Mouse (Mus musculus) embryonic fibroblast, embryonic 13.5 days (primary cell): Measurements from ENCODE around the gene Eif2a. TPM values are rescaled to one million over a fixed set of nuclear protein-coding genes. Genes with fewer than 3 reads are reported as not detected.
"Not testable (repeated sequence)": the region's sequence is repeated elsewhere in the genome, so short reads cannot be mapped to it uniquely, and the experiment has no call there.

ENCODE experiments used
- H3K27ac ChIP-seq: 2 replicates; pipeline ENCODE4 v1.5.1; 2012; ENCODE audit warnings: low read length, control low read depth, inconsistent platforms; ENCODE audit not compliant: insufficient read depth
- H3K4me1 ChIP-seq: 2 replicates; pipeline ENCODE4 v1.6.1; 2011; ENCODE audit warnings: low read length; ENCODE audit not compliant: control insufficient read depth, insufficient read depth
- H3K4me3 ChIP-seq: 2 replicates; pipeline ENCODE4 v1.5.1; 2011; ENCODE audit warnings: mild to moderate bottlenecking, control low read depth, low read length; ENCODE audit not compliant: insufficient read depth
- CTCF ChIP-seq: IDR thresholded peaks from 2 replicates; pipeline ENCODE4 v1.5.1; 2011; ENCODE audit warnings: mild to moderate bottlenecking, control low read depth, low read length, moderate library complexity, borderline replicate concordance; ENCODE audit not compliant: insufficient read depth
- POLR2A ChIP-seq: IDR thresholded peaks from 2 replicates; pipeline ENCODE4 v1.6.1; 2011; ENCODE audit warnings: low read depth, mild to moderate bottlenecking, control low read depth, low read length, moderate library complexity
- polyA plus RNA-seq: library from polyadenylated mRNA; stranded (reverse); fragments of >200 nt; gene quantifications from 2 replicates; pipeline ENCODE4 v1.2.4, GENCODE M21; 2011; ENCODE audit warnings: low read depth; ENCODE audit not compliant: missing spikeins, insufficient read length

The Eif2a gene
- polyA plus RNA-seq, 1 experiment: 107 TPM

DNA sequence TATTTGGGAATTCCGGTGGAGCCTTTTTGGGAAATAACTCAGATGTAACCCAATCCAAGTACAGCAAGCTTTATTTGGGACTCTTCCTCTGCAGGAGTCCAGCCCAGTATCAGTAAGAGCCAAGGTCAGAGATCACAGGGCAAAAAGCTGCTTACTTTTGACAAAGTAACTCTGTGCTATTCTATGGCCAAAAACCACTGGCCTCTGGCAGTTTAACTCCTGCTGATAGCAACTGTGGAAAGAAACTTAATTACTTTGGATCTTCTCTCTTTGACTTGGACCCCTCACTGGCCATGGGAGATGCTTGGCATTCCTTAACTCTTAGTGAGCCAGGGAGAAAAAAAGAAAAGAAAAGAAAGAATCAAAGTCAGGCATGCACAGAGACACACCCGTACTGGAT lies 35.8 kb downstream of the Eif2a start:
- Histone ChIP-seq H3K27ac (peak overlapping the region; percentile 36; the same call in 1 of the 2 replicates), H3K4me3 (no peak overlapping the region), H3K4me1 (peaks cover 5% of the 10 kb centered on the region)
- TF ChIP-seq CTCF (no peak), POLR2A (no peak)

GRCm38 (mm10) chr3:58570821-58571220 lies 45.2 kb downstream of the Eif2a start:
- Histone ChIP-seq H3K4me1 (no peaks in the 10 kb centered on the region), H3K4me3 (no peak overlapping the region), H3K27ac (no peak overlapping the region)
- TF ChIP-seq POLR2A: no peak
- no peak for TF ChIP-seq CTCF

DNA sequence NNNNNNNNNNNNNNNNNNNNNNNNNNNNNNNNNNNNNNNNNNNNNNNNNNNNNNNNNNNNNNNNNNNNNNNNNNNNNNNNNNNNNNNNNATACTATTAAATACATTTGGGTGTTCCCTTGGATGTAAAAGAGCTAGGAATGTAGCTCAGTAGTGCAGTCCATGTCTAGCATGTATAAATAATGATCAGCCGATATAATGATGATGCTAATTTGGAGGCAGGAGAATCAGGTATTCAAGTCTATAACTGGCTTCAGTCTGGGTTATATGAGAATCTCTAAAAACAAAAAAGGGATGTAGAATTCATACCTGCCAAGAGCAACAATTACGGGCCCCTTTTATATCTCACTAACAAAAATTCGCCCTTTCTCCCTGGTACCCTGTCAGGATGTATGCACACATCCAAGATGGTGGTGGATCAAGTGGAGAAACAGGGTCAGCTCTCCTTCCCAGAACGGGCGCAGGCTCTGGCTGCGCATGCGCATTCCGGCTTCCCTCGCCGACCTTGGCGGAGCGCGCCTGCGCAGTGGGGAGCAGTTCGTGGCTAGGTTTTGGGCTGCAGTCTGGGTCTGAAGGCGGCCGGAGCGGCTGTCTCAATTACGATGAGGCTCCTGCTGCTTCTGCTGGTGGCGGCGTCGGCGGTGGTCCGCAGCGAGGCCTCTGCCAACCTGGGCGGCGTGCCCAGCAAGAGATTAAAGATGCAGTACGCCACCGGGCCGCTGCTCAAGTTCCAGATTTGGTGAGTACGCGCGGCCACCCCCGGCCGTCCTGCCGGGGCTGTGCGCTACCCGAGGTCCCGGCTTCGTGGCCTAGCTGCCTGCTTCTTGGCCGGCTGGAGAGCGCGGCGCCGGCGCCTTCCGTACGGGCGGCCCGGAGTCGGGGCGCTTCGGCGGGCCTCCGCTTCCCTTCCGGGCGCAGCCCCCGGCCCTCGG lies 50.8 kb downstream of the Eif2a start, which contains the start of gene Selenot:
Selenot (plus strand) TSS at position 500 of the 930 bp plus-strand sequence.
- Histone ChIP-seq H3K4me3 (peak within 1 kb of the TSS; percentile 95), H3K27ac (peak within 1 kb of the TSS; percentile 79), H3K4me1 (peaks cover 4% of the 10 kb centered on the region; the same call in 1 of the 2 replicates)
- TF ChIP-seq CTCF: no peak
- peak; percentile 99 for TF ChIP-seq POLR2A

DNA sequence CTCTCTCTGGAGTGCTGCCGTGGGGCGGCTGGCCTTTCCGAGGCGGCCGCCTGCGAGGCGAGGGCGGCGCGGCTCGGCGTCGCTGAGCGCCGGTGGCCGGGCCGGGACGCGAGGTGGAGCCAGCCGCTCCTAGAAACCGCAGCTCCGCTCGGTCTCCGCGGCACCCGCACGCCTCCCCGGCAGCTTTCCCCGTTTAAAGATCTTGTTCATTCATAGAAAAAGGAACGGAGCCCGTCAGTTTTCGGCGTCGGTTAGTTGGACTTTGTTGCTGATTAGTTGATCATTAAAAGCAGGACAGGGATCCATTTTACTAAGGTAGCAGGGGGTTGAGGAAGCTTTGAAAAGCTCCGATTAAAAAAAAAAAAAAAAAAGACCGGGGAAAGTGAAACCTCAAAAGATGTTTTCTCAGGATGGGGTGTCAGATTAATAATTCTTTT lies 51.5 kb downstream of the Eif2a start:
- H3K27ac ChIP-seq: peak overlapping the region; percentile 79
- peaks cover 7% of the 10 kb centered on the region; the same call in 1 of the 2 replicates for H3K4me1 ChIP-seq
- H3K4me3 ChIP-seq: peak overlapping the region; percentile 95
- TF ChIP-seq CTCF (no peak), POLR2A (no peak)

- H3K4me3 ChIP-seq: peak overlapping the region; percentile 95
- TF ChIP-seq POLR2A (no peak), CTCF (no peak)
- H3K27ac ChIP-seq: no peak overlapping the region
- peaks cover 7% of the 10 kb centered on the region; the same call in 1 of the 2 replicates for H3K4me1 ChIP-seq
Observed at GRCm38 (mm10) chr3:58577506-58578050, 52.0 kb downstream of the Eif2a start.

GRCm38 (mm10) chr3:58581530-58581929 lies 55.9 kb downstream of the Eif2a start:
- no peak for TF ChIP-seq POLR2A
- no peak for TF ChIP-seq CTCF
- H3K27ac ChIP-seq: no peak overlapping the region
- peaks cover 7% of the 10 kb centered on the region; the same call in 1 of the 2 replicates for H3K4me1 ChIP-seq
- H3K4me3 ChIP-seq: no peak overlapping the region

- Histone ChIP-seq H3K4me1 (peaks cover 7% of the 10 kb centered on the region; the same call in 1 of the 2 replicates), H3K27ac (no peak overlapping the region), H3K4me3 (no peak overlapping the region)
- TF ChIP-seq POLR2A (no peak), CTCF (no peak)
Observed at GRCm38 (mm10) chr3:58582297-58582696, 56.7 kb downstream of the Eif2a start.

- Histone ChIP-seq H3K4me1 (peaks cover 7% of the 10 kb centered on the region; the same call in 1 of the 2 replicates), H3K4me3 (no peak overlapping the region), H3K27ac (no peak overlapping the region)
- TF ChIP-seq CTCF: no peak
- TF ChIP-seq POLR2A: no peak
Observed at GRCm38 (mm10) chr3:58582788-58583426, 57.3 kb downstream of the Eif2a start.

GRCm38 (mm10) chr3:58590544-58590943 lies 64.9 kb downstream of the Eif2a start:
- not testable (repeated sequence) for H3K4me1 ChIP-seq, H3K4me3 ChIP-seq, H3K27ac ChIP-seq

- not testable (repeated sequence) for H3K4me3 ChIP-seq, H3K27ac ChIP-seq, H3K4me1 ChIP-seq
Observed at GRCm38 (mm10) chr3:58592666-58593065, 67.0 kb downstream of the Eif2a start.
